Mouse (Mus musculus) embryo, embryonic 11 days (tissue): ENCODE measurements around the gene Stap1.

ENCODE experiments used
- DNase-seq: peaks from one replicate; pipeline ENCODE4 v3.0.0-alpha.2; 2015

The Stap1 gene

GRCm38 (mm10) chr5:86071538-86071937, at the start of gene Stap1:
Gene Stap1 (plus strand): TSS chr5:86071746.
- DNase-seq, result no peak

GRCm38 (mm10) chr5:86029820-86030219, 41.7 kb upstream of the Stap1 start:
- DNase-seq, result no peak

DNA sequence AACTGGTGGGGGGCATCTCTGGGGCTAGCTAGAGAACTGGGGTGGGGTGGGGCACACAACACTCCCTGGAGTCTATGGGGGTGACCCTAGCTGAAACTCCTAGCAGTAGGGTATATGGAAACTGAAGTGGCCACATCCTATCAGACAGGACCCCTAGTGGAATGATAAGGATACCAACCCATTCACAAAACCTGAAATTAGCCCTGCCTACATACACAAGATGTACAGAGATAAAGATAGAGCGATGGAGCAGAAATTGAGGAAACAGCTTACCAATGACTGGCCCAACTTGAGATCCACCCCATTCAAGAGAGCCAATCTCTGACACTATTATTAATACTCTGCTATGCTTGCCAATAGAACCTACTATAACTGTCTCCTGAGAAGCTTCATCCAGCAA, 8.0 kb upstream of the Stap1 start:
- no peak for DNase-seq

- DNase-seq, result peak; percentile 97
Observed at GRCm38 (mm10) chr5:86065101-86065875, 6.3 kb upstream of the Stap1 start, which contains the start of gene Cenpc1. Gene Cenpc1 (minus strand): TSS chr5:86065583.

- DNase-seq, result no peak
Observed at GRCm38 (mm10) chr5:86065876-86066550, 5.5 kb upstream of the Stap1 start.

DNA sequence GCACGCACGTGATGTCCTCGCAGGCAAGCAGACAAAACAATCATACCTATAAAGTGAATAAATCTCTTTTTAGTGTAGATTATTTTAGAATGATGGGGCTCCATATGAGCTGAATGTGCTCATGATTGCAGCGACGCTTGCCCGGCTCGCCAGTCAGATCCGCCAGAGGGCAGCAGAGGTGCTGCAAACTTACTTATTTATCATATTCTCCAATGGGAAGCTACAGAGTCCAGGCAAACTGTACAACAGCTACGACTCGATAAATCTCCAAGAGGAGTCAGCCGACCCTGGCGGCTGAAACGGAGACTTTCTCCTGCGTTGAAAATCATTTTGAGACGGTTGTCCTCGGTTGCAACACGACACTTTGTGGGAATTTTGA, 5.0 kb upstream of the Stap1 start:
- peak; percentile 86 for DNase-seq

GRCm38 (mm10) chr5:86068451-86068850, 3.1 kb upstream of the Stap1 start:
- DNase-seq, result no peak

DNA sequence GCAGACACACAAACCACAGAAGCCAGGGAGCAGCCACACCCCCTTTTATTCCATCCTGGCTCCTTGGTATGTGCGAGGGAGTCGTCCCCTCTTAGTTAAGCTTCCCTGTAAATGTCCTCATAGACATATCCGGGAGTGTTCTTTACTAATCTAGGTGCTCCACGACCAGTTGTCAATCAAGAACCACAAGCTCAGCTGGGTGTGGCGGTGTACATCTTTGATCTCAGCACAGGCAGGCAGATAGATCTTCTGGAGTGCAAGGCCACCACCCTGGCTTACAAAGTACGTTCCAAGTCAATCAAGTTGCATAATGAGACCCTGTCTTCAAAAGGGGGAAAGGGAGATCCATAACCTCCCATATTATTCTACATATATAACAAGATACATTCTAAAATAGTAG, 2.4 kb upstream of the Stap1 start:
- DNase-seq, result no peak

DNA sequence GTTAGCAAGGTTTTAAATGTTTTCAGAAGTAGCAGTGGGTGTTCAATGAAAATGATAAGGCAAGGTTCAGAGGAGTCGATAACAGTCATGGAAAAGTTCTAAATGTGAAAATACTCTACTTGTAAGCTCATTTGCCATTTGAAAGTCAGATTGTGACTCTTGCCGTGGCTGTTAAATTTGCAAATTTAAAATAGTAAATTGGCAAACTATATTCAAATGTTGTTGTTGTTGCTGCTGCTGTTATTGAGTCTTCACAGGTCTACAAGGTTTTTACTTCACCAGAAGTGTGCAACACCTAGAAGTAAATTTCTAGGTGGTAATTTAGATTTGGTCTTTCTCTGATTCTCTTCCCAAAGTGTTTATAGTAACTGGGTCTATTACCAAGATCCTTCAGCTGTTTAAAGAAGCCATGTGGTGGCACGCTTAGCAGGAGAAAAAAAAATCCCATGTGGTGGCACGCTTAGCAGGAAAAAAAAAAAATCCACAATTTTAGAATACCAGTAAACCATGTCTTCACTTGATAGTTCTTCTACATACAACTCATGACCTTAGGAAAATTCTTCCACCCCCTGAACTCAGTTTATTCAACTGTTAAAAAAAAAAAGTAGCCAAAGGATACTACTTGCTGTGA, 1.3 kb downstream of the Stap1 start:
- no peak for DNase-seq

DNA sequence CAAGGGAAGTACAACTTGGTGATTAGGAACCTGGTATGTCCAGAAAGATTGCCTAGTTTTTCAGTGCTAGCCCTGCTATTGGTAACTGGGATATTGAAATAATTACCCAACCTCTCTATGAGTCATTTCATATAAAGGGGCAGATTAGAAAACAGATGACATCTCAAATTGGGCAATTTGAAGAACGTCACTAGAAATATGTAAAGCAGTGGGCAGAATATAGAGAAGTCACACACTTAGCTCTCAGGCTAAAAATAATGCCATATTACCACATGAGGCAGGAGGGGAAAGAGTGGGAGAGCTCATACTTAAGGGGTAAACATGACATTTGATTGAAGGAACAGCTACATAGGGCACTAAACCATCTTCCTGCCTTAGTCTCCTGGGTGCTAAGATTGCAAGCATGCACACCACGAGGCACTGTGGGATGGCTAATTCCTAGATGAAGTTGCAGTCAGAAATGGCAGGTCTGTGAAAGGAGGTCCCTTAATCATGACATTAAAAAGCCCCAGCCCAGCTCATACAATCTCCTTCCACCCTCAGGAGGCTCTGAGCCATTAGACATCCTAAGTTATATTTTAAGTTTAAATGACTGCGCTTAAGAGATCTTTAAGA, 7.3 kb downstream of the Stap1 start:
- DNase-seq, result no peak

DNA sequence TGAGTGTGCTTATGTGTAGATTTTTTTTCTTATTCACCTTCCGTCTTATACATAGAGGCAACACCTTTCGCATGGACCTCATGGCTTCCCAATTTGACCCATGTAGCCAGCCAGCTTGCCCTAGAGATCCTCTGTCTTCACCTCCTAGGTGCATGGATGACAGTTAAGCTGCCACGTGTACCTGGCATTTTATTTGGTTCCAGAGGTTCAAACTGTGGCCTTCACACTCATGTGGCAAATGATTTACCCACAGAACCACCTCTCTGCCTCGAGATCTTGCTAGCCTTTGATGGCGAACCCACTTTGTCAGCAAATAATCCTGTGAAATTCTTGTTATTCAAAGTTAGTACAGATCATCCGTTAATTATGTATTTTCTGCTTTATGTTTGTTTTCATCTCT, 12.4 kb downstream of the Stap1 start:
- no peak for DNase-seq

DNA sequence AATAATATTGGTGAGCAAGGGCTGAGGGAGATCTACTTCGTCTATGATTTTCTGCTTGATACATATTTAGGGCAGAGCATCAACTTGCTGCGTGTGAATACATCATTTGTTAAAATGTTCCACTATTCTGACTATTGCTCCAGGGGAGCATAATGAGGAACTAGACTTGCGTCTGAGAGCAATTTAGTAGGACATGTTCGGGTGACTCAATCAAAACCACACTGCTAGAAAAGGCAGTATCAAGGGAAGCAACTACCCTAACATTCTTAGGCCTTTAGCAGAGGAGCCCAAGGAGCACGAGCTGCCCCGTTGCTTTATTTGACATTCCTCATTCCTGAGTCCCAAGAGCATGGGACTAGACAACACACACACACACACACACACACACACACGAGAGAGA, 13.4 kb downstream of the Stap1 start:
- DNase-seq, result no peak

DNA sequence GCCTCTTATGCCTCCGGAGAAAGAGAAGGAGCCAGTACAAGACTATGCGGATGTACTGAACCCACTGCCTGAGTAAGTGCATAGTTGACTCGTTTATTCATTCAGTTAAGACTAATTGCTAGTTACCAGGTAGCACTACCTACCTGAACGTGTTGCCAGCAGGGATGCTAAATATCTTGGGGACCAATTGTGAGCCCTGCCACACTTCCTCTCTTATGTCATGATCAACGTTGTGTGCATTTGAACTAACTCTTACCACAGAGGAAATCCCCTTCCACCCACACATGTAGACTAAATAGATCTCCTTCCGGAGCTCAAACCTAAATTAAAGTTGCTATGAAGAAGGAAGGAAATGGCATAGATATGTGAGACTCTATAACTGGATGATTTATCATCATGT, 15.2 kb downstream of the Stap1 start:
- no peak for DNase-seq

DNA sequence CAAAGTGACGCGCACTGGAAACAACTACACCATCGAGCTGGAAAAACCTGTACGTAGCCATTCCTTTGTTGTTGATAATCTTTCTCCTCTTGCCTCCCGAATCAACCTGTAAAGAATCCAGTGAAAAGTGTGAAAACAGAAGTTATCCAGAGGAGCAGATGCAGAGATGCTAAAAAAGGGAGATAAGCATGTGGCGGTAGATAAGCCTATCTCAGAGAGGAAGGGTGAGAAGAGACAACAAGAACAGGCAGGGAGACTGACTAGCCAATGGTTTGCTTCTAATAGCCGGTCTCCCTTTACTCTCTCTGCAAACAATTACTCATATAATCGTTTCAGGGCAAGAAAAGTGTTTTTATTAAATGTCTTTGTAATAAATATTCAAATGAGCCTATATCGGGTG, 23.2 kb downstream of the Stap1 start:
- DNase-seq, result no peak

DNA sequence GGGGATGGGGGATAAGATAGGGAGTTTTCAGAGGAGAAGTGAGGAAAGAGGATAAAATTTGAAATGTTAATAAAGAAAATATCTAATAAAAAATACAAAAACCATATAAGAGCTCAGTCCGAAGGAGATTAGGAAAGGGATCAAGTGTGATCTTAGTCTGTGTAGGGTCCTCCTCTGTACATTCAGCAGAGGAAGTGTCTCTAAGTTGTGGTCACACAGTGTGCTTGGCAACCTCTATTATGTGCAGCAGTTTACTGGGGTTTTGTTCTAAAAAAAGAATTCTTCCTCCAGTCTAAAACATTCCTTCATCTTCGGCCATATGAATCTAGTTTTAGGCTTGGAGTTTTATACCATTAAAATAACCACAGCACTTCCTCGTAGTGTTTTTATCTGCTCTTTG, 27.4 kb downstream of the Stap1 start:
- no peak for DNase-seq

DNA sequence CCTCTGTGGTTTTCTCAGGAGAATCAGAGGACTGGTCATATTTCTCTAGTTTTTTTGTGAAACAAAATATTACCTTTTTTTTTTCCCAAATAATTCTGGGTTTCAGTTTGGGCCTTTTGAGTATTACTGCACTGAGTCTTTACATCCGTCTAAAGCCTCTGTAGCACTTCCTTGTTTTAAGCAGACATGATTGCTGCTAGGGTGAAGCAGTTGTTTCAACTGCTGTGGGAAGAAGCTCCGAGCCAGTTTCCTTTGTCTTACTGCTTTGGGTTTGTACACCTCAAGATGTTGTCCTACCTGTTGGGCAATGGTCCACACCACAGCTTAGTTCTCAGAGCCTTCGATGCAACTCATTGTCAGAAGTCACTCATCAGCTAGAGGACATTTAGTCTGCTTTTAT, 29.1 kb downstream of the Stap1 start:
- no peak for DNase-seq

DNA sequence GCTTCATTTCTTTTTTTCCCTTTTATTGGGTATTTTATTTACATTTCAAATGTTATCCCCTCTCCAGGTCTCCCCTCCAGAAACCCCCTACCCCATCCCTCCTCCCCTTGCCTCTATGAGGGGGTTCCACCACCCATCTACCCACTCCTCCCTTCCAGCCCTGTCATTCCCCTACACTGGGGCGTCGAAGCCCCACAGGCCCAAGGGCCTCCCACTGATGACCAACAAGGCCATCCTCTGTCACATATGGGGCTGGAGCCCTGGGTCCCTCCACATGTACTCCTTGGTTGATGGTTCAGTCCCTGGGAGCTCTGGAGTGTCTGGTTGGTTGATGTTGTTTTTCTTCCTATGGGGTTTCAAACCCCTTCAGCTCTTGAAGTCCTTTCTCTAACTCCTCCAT, 30.6 kb downstream of the Stap1 start:
- no peak for DNase-seq

DNA sequence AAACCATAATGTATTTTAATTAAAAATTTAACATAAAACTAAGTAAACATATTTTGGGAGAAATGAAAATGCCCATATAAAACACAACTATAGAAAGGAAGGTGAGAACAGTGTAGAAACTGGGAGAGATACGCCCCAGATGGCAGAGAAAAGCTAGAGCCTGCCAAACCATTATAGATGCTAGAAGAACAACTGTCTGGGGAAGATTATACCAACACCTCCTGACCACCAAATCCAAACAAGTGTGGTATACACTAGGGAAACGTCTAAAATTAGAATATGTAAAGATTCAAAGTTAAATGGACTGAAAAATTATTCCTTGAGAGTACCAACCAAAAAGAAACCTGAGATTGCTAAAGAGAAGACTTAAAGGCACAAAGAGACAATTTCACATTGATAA, 35.1 kb downstream of the Stap1 start:
- DNase-seq, result no peak

GRCm38 (mm10) chr5:86111074-86111473, 39.5 kb downstream of the Stap1 start:
- DNase-seq, result no peak

- no peak for DNase-seq
Observed at GRCm38 (mm10) chr5:86113037-86113436, 41.5 kb downstream of the Stap1 start.

DNA sequence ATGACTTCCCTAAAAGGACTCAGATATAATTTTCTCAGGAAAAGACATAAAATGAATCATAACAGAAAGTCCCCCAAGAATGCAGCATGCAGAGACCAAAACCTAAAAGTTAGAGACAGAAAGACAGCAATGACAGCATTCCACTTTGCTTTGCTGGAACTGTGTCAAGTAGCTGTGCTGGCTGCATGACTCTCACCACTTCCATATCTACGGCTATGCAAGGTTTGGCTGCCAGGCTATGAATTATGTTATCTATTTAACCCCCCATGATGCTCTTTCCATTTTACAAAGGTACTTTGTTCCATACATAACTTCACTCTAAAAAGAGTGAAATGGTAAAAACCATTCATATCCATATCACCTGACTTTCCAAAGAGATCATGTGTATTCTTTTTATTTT, 42.5 kb downstream of the Stap1 start:
- DNase-seq, result no peak

DNA sequence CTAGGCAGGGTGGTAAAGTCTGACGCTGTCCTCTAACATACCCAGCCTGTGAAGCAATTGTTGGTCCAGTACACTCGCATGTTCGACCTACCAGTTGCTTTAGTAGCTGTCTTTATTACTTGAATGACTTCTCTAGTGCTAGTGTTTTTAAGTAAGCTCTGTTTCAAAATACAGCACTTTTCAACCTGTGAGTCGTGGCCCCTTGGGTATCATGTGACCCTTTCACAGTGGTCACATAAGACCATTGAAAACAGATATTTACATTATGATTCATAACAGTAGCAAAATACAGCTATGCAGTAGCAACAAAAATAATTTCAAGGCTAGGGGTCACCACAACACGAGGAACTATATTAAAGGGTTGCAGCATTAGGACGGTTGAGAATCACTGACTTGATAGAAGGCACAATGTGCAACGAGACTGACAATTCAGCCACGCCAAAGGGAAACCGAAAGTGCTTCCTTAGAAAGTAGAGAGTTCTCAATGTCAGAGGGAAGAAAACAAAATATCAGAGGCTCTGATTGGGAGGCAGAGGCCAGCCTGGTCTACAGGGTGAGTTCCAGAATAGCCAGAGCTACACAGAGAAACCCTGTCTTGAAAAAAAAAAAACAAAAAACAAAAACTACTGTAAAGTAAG, 47.0 kb downstream of the Stap1 start:
- no peak for DNase-seq

DNA sequence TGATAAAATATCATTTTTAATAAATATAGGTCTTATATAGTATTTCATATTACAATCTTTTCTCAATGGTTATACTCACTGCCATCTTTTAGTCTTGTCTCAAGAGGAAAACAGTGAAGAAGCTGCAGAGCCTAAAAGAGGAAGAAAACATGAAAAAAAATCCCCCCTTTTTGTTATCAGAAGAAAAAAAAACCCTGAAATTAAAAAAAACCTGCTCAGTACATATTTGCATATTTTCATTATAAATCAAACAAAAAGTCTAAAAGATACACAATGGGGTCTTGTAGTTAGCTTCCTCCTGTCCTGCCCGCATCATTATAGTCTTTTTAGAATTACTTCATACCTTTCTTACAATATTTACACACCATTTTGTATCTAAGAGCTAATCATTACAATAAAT, 57.2 kb downstream of the Stap1 start:
- DNase-seq, result no peak
